Mouse (Mus musculus): ENCODE results near the gene Nudt1. TPM values are rescaled to one million over a fixed set of nuclear protein-coding genes. Genes with fewer than 3 reads are reported as not detected.

Gene Nudt1
- polyA plus RNA-seq, 1 experiment, result 25.0 TPM

DNA sequence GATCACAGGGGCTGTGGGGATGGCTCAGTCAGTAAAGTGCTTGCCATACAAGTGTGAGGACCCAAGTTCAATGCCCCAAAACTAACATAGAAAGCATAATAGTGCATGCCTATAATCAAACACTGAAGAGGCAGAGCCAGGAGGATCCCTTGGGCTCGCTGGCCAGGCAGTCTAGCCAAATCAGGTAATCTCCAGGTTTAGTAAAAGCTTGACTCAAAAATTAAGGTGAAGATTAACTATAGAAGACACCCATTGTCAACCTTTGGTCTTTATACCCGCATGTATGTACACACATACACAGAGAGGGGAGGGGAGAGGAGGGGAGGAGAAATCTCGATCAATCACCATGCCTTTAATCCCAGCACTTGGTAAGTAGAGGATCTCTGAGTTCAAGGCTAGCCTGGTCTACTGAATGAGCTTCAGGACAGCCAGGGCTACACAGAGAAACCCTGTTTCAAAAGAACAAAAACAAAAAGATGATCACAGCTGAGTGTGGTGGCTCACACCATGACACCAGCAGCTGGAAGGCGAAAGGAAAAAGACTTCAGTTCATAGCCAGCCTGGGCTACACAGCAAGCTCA lies 53.9 kb downstream of the Nudt1 start:
- Histone ChIP-seq H3K4me3 (ENCODE audit: control insufficient read depth, insufficient read depth, low read length) (no peak overlapping the region), H3K4me1 (replicated peaks; ENCODE audit: control insufficient read depth, insufficient read depth, low read length) (no peaks in the 10 kb centered on the region; the same call in none of the 2 replicates), H3K27me3 (ENCODE audit: control insufficient read depth, insufficient read depth, low read length) (no peaks in the 10 kb centered on the region), H3K36me3 (ENCODE audit: control insufficient read depth, insufficient read depth, low read length) (no peaks in the 10 kb centered on the region), H3K27ac (ENCODE audit: control insufficient read depth, insufficient read depth, low read length) (no peak overlapping the region)
- no peak for DNase-seq
- TF ChIP-seq POLR2A (IDR thresholded peaks at IDR 0.05; ENCODE audit: control insufficient read depth, extremely low read depth, insufficient read depth, low read length, poor library complexity) (no peak), CTCF (IDR thresholded peaks at IDR 0.05; ENCODE audit: borderline replicate concordance, control insufficient read depth, extremely low read depth, insufficient read depth, low read length, poor library complexity) (no peak)
- WGBS, result 94% methylated on average over 4 of the region's 4 CpGs

DNA sequence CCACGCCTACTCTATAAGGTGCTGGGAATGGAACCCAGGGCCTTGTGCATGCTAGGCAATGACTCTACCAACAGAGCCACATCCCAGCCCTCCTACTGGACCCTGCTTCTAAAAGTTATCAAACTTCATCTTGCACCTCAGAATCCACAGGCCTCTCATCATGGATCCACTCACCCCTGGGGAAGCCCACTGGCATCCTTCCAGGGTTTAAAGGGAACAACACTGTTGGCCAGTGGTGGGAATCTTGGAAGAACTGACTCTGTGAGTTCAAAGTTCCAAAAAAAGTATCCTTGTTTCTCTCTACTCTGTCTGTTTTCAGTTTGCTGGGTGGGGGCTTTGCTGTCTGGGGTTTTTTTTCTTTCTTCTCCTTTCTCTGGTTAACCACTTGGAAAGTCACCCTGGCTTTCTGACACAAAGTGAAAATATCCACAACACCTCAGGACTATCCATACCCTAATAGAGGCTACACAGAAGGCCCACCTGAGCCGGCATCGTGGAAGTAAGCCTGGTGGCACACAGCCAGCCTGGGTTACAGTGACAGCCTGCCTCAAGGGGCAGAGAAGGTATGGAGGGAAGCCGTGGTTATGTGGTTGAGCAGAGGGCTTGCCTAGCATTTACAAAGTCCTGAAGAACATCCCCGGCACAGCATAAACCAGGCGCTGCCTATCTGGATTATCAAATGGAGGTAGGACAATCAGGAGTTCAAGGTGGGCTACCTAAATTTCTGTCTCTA lies 56.8 kb downstream of the Nudt1 start:
- no peak overlapping the region for H3K4me3 ChIP-seq (ENCODE audit: control insufficient read depth, insufficient read depth, low read length)
- TF ChIP-seq CTCF (IDR thresholded peaks at IDR 0.05; ENCODE audit: borderline replicate concordance, control insufficient read depth, extremely low read depth, insufficient read depth, low read length, poor library complexity), result no peak
- no peak for TF ChIP-seq POLR2A (IDR thresholded peaks at IDR 0.05; ENCODE audit: control insufficient read depth, extremely low read depth, insufficient read depth, low read length, poor library complexity)
- no peak overlapping the region for H3K27ac ChIP-seq (ENCODE audit: control insufficient read depth, insufficient read depth, low read length)
- H3K36me3 ChIP-seq (ENCODE audit: control insufficient read depth, insufficient read depth, low read length), result no peaks in the 10 kb centered on the region
- no peaks in the 10 kb centered on the region for H3K27me3 ChIP-seq (ENCODE audit: control insufficient read depth, insufficient read depth, low read length)
- 28% methylated on average over 6 of the region's 6 CpGs for WGBS
- DNase-seq, result no peak
- H3K4me1 ChIP-seq (replicated peaks; ENCODE audit: control insufficient read depth, insufficient read depth, low read length), result no peaks in the 10 kb centered on the region; the same call in none of the 2 replicates

GRCm38 (mm10) chr5:140379299-140379698 lies 57.8 kb downstream of the Nudt1 start:
- Histone ChIP-seq H3K27me3 (ENCODE audit: control insufficient read depth, insufficient read depth, low read length) (no peaks in the 10 kb centered on the region), H3K36me3 (ENCODE audit: control insufficient read depth, insufficient read depth, low read length) (no peaks in the 10 kb centered on the region), H3K4me3 (ENCODE audit: control insufficient read depth, insufficient read depth, low read length) (no peak overlapping the region), H3K27ac (ENCODE audit: control insufficient read depth, insufficient read depth, low read length) (no peak overlapping the region), H3K4me1 (replicated peaks; ENCODE audit: control insufficient read depth, insufficient read depth, low read length) (no peaks in the 10 kb centered on the region; the same call in none of the 2 replicates)
- no peak for DNase-seq
- TF ChIP-seq CTCF (IDR thresholded peaks at IDR 0.05; ENCODE audit: borderline replicate concordance, control insufficient read depth, extremely low read depth, insufficient read depth, low read length, poor library complexity), result no peak
- TF ChIP-seq POLR2A (IDR thresholded peaks at IDR 0.05; ENCODE audit: control insufficient read depth, extremely low read depth, insufficient read depth, low read length, poor library complexity), result no peak
- 17% methylated on average over 6 of the region's 6 CpGs for WGBS

- Histone ChIP-seq H3K27me3 (ENCODE audit: control insufficient read depth, insufficient read depth, low read length) (no peaks in the 10 kb centered on the region), H3K36me3 (ENCODE audit: control insufficient read depth, insufficient read depth, low read length) (no peaks in the 10 kb centered on the region), H3K4me3 (ENCODE audit: control insufficient read depth, insufficient read depth, low read length) (no peak overlapping the region), H3K27ac (ENCODE audit: control insufficient read depth, insufficient read depth, low read length) (no peak overlapping the region), H3K4me1 (replicated peaks; ENCODE audit: control insufficient read depth, insufficient read depth, low read length) (no peaks in the 10 kb centered on the region; the same call in none of the 2 replicates)
- no peak for DNase-seq
- WGBS, result 93% methylated on average over 7 of the region's 7 CpGs
- no peak for TF ChIP-seq POLR2A (IDR thresholded peaks at IDR 0.05; ENCODE audit: control insufficient read depth, extremely low read depth, insufficient read depth, low read length, poor library complexity)
- no peak for TF ChIP-seq CTCF (IDR thresholded peaks at IDR 0.05; ENCODE audit: borderline replicate concordance, control insufficient read depth, extremely low read depth, insufficient read depth, low read length, poor library complexity)
Observed at GRCm38 (mm10) chr5:140381156-140381555, 59.7 kb downstream of the Nudt1 start.

- no peaks in the 10 kb centered on the region; the same call in none of the 2 replicates for H3K4me1 ChIP-seq (replicated peaks; ENCODE audit: control insufficient read depth, insufficient read depth, low read length)
- WGBS, result 27% methylated on average over 6 of the region's 6 CpGs
- H3K4me3 ChIP-seq (ENCODE audit: control insufficient read depth, insufficient read depth, low read length), result no peak overlapping the region
- no peaks in the 10 kb centered on the region for H3K36me3 ChIP-seq (ENCODE audit: control insufficient read depth, insufficient read depth, low read length)
- TF ChIP-seq CTCF (IDR thresholded peaks at IDR 0.05; ENCODE audit: borderline replicate concordance, control insufficient read depth, extremely low read depth, insufficient read depth, low read length, poor library complexity) (no peak), POLR2A (IDR thresholded peaks at IDR 0.05; ENCODE audit: control insufficient read depth, extremely low read depth, insufficient read depth, low read length, poor library complexity) (no peak)
- peak overlapping the region; percentile 60; the same call in 1 of the 2 replicates for H3K27ac ChIP-seq (ENCODE audit: control insufficient read depth, insufficient read depth, low read length)
- no peaks in the 10 kb centered on the region for H3K27me3 ChIP-seq (ENCODE audit: control insufficient read depth, insufficient read depth, low read length)
- DNase-seq, result no peak
Observed at GRCm38 (mm10) chr5:140382688-140383087, 61.2 kb downstream of the Nudt1 start.

GRCm38 (mm10) chr5:140383559-140383958 lies 62.1 kb downstream of the Nudt1 start:
- Histone ChIP-seq H3K4me1 (replicated peaks; ENCODE audit: control insufficient read depth, insufficient read depth, low read length) (peaks cover 2% of the 10 kb centered on the region), H3K27ac (ENCODE audit: control insufficient read depth, insufficient read depth, low read length) (no peak overlapping the region), H3K36me3 (ENCODE audit: control insufficient read depth, insufficient read depth, low read length) (no peaks in the 10 kb centered on the region), H3K27me3 (ENCODE audit: control insufficient read depth, insufficient read depth, low read length) (no peaks in the 10 kb centered on the region), H3K4me3 (ENCODE audit: control insufficient read depth, insufficient read depth, low read length) (no peak overlapping the region)
- no peak for DNase-seq
- TF ChIP-seq POLR2A (IDR thresholded peaks at IDR 0.05; ENCODE audit: control insufficient read depth, extremely low read depth, insufficient read depth, low read length, poor library complexity), result no peak
- no peak for TF ChIP-seq CTCF (IDR thresholded peaks at IDR 0.05; ENCODE audit: borderline replicate concordance, control insufficient read depth, extremely low read depth, insufficient read depth, low read length, poor library complexity)
- 76% methylated on average over 7 of the region's 7 CpGs for WGBS
